ENCODE assay signal across 22 mouse cellular contexts in the genomic region with DNA sequence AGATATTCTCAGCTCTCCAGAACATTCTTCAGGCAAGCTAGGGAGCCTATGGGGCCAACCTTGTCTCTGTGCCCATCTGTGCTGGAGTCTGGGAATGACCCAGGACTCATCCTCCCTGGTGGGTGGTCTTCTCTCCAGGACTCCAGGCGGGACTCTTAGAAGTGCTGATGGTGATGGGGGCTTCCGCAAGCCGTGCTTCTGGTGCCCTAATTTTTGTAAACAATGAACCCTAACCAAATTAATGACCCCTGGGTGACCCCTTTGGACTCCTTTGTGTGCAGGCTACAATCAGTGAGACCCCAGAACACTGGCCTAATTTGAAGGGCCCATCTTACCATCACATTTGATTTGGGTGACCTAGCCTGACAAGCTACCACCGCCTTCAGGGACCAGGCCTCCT.
DNase-seq lines count a peak whose midpoint lies in the region; ATAC-seq lines count a peak whose summit lies in the region.
"Had no signal": no experiment of that assay in that cellular context is flagged by ENCODE, and none has a peak within 500 bp of the region (broad histone marks: within the 10 kb centered on the region; RNA-seq: fewer than 3 reads in every experiment).

No protein-coding gene starts in this region.

- no peak overlapping the region for H3K4me3 ChIP-seq in forebrain, embryonic 10.5 days
- H3K4me3 ChIP-seq in forebrain, embryonic 15.5 days, result no peak overlapping the region
- no peak overlapping the region for H3K4me3 ChIP-seq in midbrain, embryonic 11.5 days (ENCODE audit: low read depth, low read length)
- H3K4me3 ChIP-seq in midbrain, embryonic 13.5 days (replicated peaks), result no peak overlapping the region
- H3K4me3 ChIP-seq: embryonic facial prominence, embryonic 13.5 days; erythroblast, embryonic 14.5 days; forebrain, embryonic 13.5 days had no signal

- ATAC-seq in forebrain, embryonic 15.5 days (replicated peaks), result no peak
- no peak for ATAC-seq in midbrain, embryonic 11.5 days (ENCODE audit: low FRiP score)
- no peak for ATAC-seq in midbrain, embryonic 13.5 days
- no peak for ATAC-seq in erythroblast, adult 5-6 weeks (replicated peaks; ENCODE audit: low FRiP score, poor library complexity, severe bottlenecking)
- ATAC-seq: activated CD4-positive, CD25-positive, alpha-beta regulatory T cell, adult 4 months; forebrain, embryonic 13.5 days; forebrain, embryonic 16.5 days; Patski had no signal

- peaks cover 22% of the 10 kb centered on the region for H3K4me1 ChIP-seq in forebrain, embryonic 10.5 days
- H3K4me1 ChIP-seq in forebrain, embryonic 15.5 days, result no peaks in the 10 kb centered on the region
- peaks cover 7% of the 10 kb centered on the region for H3K4me1 ChIP-seq in midbrain, embryonic 11.5 days (ENCODE audit: control insufficient read depth, insufficient read depth, low read length)
- H3K4me1 ChIP-seq in midbrain, embryonic 13.5 days (replicated peaks), result peaks cover 7% of the 10 kb centered on the region
- H3K4me1 ChIP-seq: embryonic facial prominence, embryonic 13.5 days had no signal

- WGBS in forebrain, embryonic 10.5 days, result 56% methylated on average over 4 of the region's 4 CpGs
- 57% methylated on average over 4 of the region's 4 CpGs for WGBS in forebrain, embryonic 15.5 days
- 66% methylated on average over 4 of the region's 4 CpGs for WGBS in midbrain, embryonic 11.5 days
- WGBS in midbrain, embryonic 13.5 days, result 62% methylated on average over 4 of the region's 4 CpGs

- peaks cover 10% of the 10 kb centered on the region; the same call in 1 of the 2 replicates for H3K27me3 ChIP-seq in forebrain, embryonic 10.5 days (ENCODE audit: poor library complexity, severe bottlenecking)
- H3K27me3 ChIP-seq in forebrain, embryonic 15.5 days, result no peaks in the 10 kb centered on the region
- no peaks in the 10 kb centered on the region for H3K27me3 ChIP-seq in midbrain, embryonic 11.5 days (ENCODE audit: control insufficient read depth, insufficient read depth, low read length)
- no peaks in the 10 kb centered on the region for H3K27me3 ChIP-seq in midbrain, embryonic 13.5 days
- H3K27me3 ChIP-seq: embryonic facial prominence, embryonic 13.5 days; forebrain, embryonic 13.5 days; Patski had no signal

- no peaks in the 10 kb centered on the region for H3K9me3 ChIP-seq in forebrain, embryonic 10.5 days
- H3K9me3 ChIP-seq in forebrain, embryonic 15.5 days, result no peaks in the 10 kb centered on the region
- no peaks in the 10 kb centered on the region for H3K9me3 ChIP-seq in midbrain, embryonic 11.5 days (ENCODE audit: control insufficient read depth, low read length)
- no peaks in the 10 kb centered on the region for H3K9me3 ChIP-seq in midbrain, embryonic 13.5 days
- H3K9me3 ChIP-seq: embryonic facial prominence, embryonic 13.5 days; forebrain, embryonic 13.5 days; G1E had no signal

- no peak overlapping the region for H3K4me2 ChIP-seq in forebrain, embryonic 15.5 days (replicated peaks)
- H3K4me2 ChIP-seq in midbrain, embryonic 11.5 days, result no peak overlapping the region
- no peak overlapping the region for H3K4me2 ChIP-seq in midbrain, embryonic 13.5 days (replicated peaks)
- H3K4me2 ChIP-seq: embryonic facial prominence, embryonic 13.5 days; forebrain, embryonic 13.5 days had no signal

- H3K9ac ChIP-seq in forebrain, embryonic 15.5 days (replicated peaks), result no peak overlapping the region
- H3K9ac ChIP-seq in midbrain, embryonic 11.5 days (ENCODE audit: low read length), result no peak overlapping the region
- no peak overlapping the region for H3K9ac ChIP-seq in midbrain, embryonic 13.5 days (replicated peaks)
- H3K9ac ChIP-seq: embryonic facial prominence, embryonic 13.5 days; forebrain, embryonic 13.5 days had no signal

- H3K27ac ChIP-seq in forebrain, embryonic 10.5 days, result 0 out of 2 replicates have a peak overlapping the region, but pooled peaks have one; percentile 26
- H3K27ac ChIP-seq in forebrain, embryonic 15.5 days (replicated peaks), result no peak overlapping the region
- no peak overlapping the region for H3K27ac ChIP-seq in midbrain, embryonic 11.5 days (ENCODE audit: low read depth, low read length)
- H3K27ac ChIP-seq in midbrain, embryonic 13.5 days, result no peak overlapping the region
- H3K27ac ChIP-seq: embryonic facial prominence, embryonic 13.5 days; forebrain, embryonic 13.5 days had no signal

- no peak for DNase-seq in forebrain, embryonic 10.5 days (ENCODE audit: extremely low spot score, low spot score)
- peak; percentile 45 for DNase-seq in midbrain, embryonic 11.5 days (ENCODE audit: low spot score, missing footprints)
- DNase-seq in retina, embryonic 14.5 days (ENCODE audit: low spot score), result peak; percentile 94
- no peak for DNase-seq in heart, adult 18-20 months
- DNase-seq: adrenal gland, adult 8-10 months; adrenal gland, postnatal 14 days; adrenal gland, postnatal 36 days; cerebellum, adult 11-12 months; cerebellum, adult 2 months; cerebellum, adult 9-10 months; cerebellum, postnatal 10 days; cerebellum, postnatal 25 days had no signal

- no peaks in the 10 kb centered on the region for H3K36me3 ChIP-seq in forebrain, embryonic 10.5 days (replicated peaks)
- H3K36me3 ChIP-seq in forebrain, embryonic 15.5 days, result no peaks in the 10 kb centered on the region
- H3K36me3 ChIP-seq in midbrain, embryonic 11.5 days (ENCODE audit: control insufficient read depth, insufficient read depth, low read length), result no peaks in the 10 kb centered on the region
- H3K36me3 ChIP-seq in midbrain, embryonic 13.5 days, result no peaks in the 10 kb centered on the region
- H3K36me3 ChIP-seq: embryonic facial prominence, embryonic 13.5 days; G1E had no signal

Comparison
In these comparisons a context has a peak if more than half of its experiments do, and no peak if none do; other contexts are left out.
1. DNase-seq: peak in midbrain, embryonic 11.5 days (single experiment) and retina, embryonic 14.5 days (single experiment); none in forebrain, embryonic 10.5 days (single experiment) and heart, adult 18-20 months (0 of 2).